Mouse (Mus musculus): ENCODE results near the gene 1700029P11Rik.

DNA sequence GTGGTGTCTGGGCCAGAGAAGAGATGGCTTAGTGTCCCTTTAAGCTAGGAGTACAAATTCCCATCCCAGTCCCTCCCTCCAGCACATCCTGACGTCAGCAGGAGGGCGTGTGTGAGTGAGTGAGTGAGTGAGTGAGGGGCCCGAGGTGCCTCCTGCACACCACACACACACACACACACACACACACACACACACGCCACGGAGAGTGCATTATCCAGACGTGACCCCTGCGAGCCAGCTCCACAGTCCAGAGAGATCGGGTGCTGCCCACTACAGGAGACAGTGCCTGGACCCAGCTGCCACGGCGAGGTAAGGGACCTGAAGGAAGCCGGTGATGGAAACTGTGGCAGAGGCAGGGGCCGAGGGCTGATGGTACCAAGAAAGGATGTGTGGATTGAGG, 43.7 kb upstream of the 1700029P11Rik start, which contains the start of gene Csdc2:
- no peak for TF ChIP-seq GATA1 (IDR thresholded peaks at IDR 0.05; ENCODE audit: borderline replicate concordance, low read length)
- no peak for TF ChIP-seq FLI1 (IDR thresholded peaks at IDR 0.05; ENCODE audit: low read length)
